Mouse (Mus musculus) E14TG2a.4 (cell line): Measurements from ENCODE around the gene Tex52.
A peak's percentile ranks its signal among the peaks of the same experiment; 100 is the strongest.

Experiments
- H3K27me3 ChIP-seq: 2 replicates; pipeline ENCODE4 v1.6.1; 2014; ENCODE audit warnings: low read length, control low read depth; ENCODE audit not compliant: insufficient read depth
- H3K36me3 ChIP-seq: 2 replicates; pipeline ENCODE4 v1.6.1; 2014; ENCODE audit warnings: low read length, control low read depth; ENCODE audit not compliant: insufficient read depth
- H3K4me1 ChIP-seq: replicated peaks from 2 replicates; pipeline ENCODE4 v1.6.1; 2014; ENCODE audit warnings: low read depth, low read length, control low read depth
- H3K4me3 ChIP-seq: replicated peaks from 2 replicates; pipeline ENCODE4 v1.5.1; 2014; ENCODE audit warnings: mild to moderate bottlenecking, low read length
- H3K9me3 ChIP-seq: 2 replicates; pipeline ENCODE4 v1.6.1; 2014; ENCODE audit warnings: low read length, control low read depth
- CTCF ChIP-seq: conservative IDR thresholded peaks from 2 replicates; pipeline ENCODE4 v1.5.1; 2014; ENCODE audit warnings: low read length
- NANOG ChIP-seq: IDR thresholded peaks from 2 replicates; pipeline ENCODE4 v1.6.1; 2014; ENCODE audit warnings: borderline replicate concordance, low read length, mixed read lengths
- POU5F1 ChIP-seq: IDR thresholded peaks from 2 replicates; pipeline ENCODE4 v1.6.1; 2014; ENCODE audit warnings: low read length, borderline replicate concordance

Gene Tex52

GRCm38 (mm10) chr6:128397574-128398261 is 22.5 kb downstream of the Tex52 start:
- TF ChIP-seq CTCF (no peak), POU5F1 (no peak), NANOG (no peak)
- H3K36me3 ChIP-seq, result no peaks in the 10 kb centered on the region
- H3K4me3 ChIP-seq, result no peak overlapping the region
- H3K27me3 ChIP-seq, result peaks cover 19% of the 10 kb centered on the region
- peaks cover 11% of the 10 kb centered on the region; the same call in 1 of the 2 replicates for H3K4me1 ChIP-seq
- no peaks in the 10 kb centered on the region for H3K9me3 ChIP-seq

GRCm38 (mm10) chr6:128398996-128399395 is 23.7 kb downstream of the Tex52 start, which contains the start of gene Nrip2:
Nrip2 (plus strand) TSS chr6:128399296.
- H3K4me3 ChIP-seq, result peak within 1 kb of the TSS; percentile 30; the same call in 1 of the 2 replicates
- H3K27me3 ChIP-seq, result peaks cover 19% of the 10 kb centered on the region
- H3K9me3 ChIP-seq, result no peaks in the 10 kb centered on the region
- TF ChIP-seq NANOG, result no peak
- no peak for TF ChIP-seq CTCF
- TF ChIP-seq POU5F1, result no peak
- H3K4me1 ChIP-seq, result peaks cover 11% of the 10 kb centered on the region; the same call in 1 of the 2 replicates
- H3K36me3 ChIP-seq, result no peaks in the 10 kb centered on the region

- Histone ChIP-seq H3K4me3 (peak overlapping the region; percentile 30; the same call in 1 of the 2 replicates), H3K36me3 (no peaks in the 10 kb centered on the region), H3K27me3 (peaks cover 19% of the 10 kb centered on the region), H3K9me3 (no peaks in the 10 kb centered on the region), H3K4me1 (peaks cover 11% of the 10 kb centered on the region; the same call in 1 of the 2 replicates)
- TF ChIP-seq NANOG (no peak), CTCF (no peak), POU5F1 (no peak)
Observed at GRCm38 (mm10) chr6:128399421-128400185, 24.3 kb downstream of the Tex52 start.

GRCm38 (mm10) chr6:128404708-128405107 is 29.5 kb downstream of the Tex52 start:
- Histone ChIP-seq H3K9me3 (no peaks in the 10 kb centered on the region), H3K36me3 (peaks cover 42% of the 10 kb centered on the region), H3K4me3 (no peak overlapping the region), H3K4me1 (peaks cover 39% of the 10 kb centered on the region), H3K27me3 (peaks cover 15% of the 10 kb centered on the region)
- TF ChIP-seq NANOG (no peak), CTCF (no peak), POU5F1 (no peak)

- Histone ChIP-seq H3K36me3 (peaks cover 80% of the 10 kb centered on the region), H3K27me3 (no peaks in the 10 kb centered on the region), H3K4me1 (peaks cover 52% of the 10 kb centered on the region), H3K4me3 (peak overlapping the region; percentile 41; the same call in 1 of the 2 replicates), H3K9me3 (no peaks in the 10 kb centered on the region)
- TF ChIP-seq POU5F1 (no peak), NANOG (no peak), CTCF (no peak)
Observed at GRCm38 (mm10) chr6:128408544-128409125, 33.4 kb downstream of the Tex52 start.

- peaks cover 64% of the 10 kb centered on the region for H3K4me1 ChIP-seq
- H3K27me3 ChIP-seq, result no peaks in the 10 kb centered on the region
- TF ChIP-seq CTCF, result no peak
- no peak for TF ChIP-seq POU5F1
- TF ChIP-seq NANOG, result no peak
- peaks cover 85% of the 10 kb centered on the region for H3K36me3 ChIP-seq
- H3K9me3 ChIP-seq, result no peaks in the 10 kb centered on the region
- no peak overlapping the region for H3K4me3 ChIP-seq
Observed at GRCm38 (mm10) chr6:128410305-128410704, 35.0 kb downstream of the Tex52 start.

GRCm38 (mm10) chr6:128411115-128411514 is 35.9 kb downstream of the Tex52 start:
- H3K4me1 ChIP-seq, result peaks cover 69% of the 10 kb centered on the region
- TF ChIP-seq CTCF, result peak; percentile 96
- no peak for TF ChIP-seq POU5F1
- no peak overlapping the region for H3K4me3 ChIP-seq
- H3K36me3 ChIP-seq, result peaks cover 86% of the 10 kb centered on the region
- no peaks in the 10 kb centered on the region for H3K27me3 ChIP-seq
- H3K9me3 ChIP-seq, result no peaks in the 10 kb centered on the region

- Histone ChIP-seq H3K4me3 (no peak overlapping the region), H3K9me3 (no peaks in the 10 kb centered on the region), H3K4me1 (peaks cover 40% of the 10 kb centered on the region), H3K27me3 (no peaks in the 10 kb centered on the region), H3K36me3 (peaks cover 70% of the 10 kb centered on the region)
- TF ChIP-seq POU5F1, result no peak
- TF ChIP-seq CTCF, result no peak
- TF ChIP-seq NANOG, result no peak
Observed at GRCm38 (mm10) chr6:128416169-128416568, 40.9 kb downstream of the Tex52 start.

- Histone ChIP-seq H3K4me1 (peaks cover 50% of the 10 kb centered on the region), H3K4me3 (no peak overlapping the region), H3K36me3 (peaks cover 66% of the 10 kb centered on the region), H3K9me3 (no peaks in the 10 kb centered on the region), H3K27me3 (no peaks in the 10 kb centered on the region)
- TF ChIP-seq NANOG (no peak), CTCF (no peak), POU5F1 (no peak)
Observed at GRCm38 (mm10) chr6:128418076-128418475, 42.8 kb downstream of the Tex52 start.
